Mouse (Mus musculus): ENCODE results near the gene Tff2.

DNA sequence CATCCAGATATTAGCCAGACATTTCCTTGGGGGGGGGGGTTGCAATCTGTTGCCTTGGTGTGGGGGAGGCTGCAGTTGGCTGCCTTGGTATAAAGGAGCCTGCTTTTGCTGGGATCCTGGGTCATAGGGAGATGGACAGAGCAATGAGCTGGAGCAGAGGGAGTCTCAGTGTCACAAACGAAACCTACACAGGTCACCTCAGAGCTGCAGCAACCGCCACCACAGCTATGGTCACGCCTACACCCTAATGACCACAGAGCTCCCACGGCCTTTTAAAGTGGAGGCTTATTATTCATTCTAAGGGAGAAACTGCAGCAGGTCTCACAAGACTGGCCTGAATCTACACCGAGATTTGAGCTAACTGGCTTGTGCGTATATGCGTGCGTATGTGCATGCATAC is 47.7 kb upstream of the Tff2 start:
- TF ChIP-seq POLR2A (IDR thresholded peaks at IDR 0.05; ENCODE audit: borderline replicate concordance, control insufficient read depth, low read depth, low read length) = no peak
- TF ChIP-seq CTCF (IDR thresholded peaks at IDR 0.05; ENCODE audit: control insufficient read depth, insufficient read depth, low read length) = no peak
